Mouse (Mus musculus): ENCODE results near the gene Asap2. TPM values are rescaled to one million over a fixed set of nuclear protein-coding genes. Genes with fewer than 3 reads are reported as not detected.

Asap2 gene
- polyA plus RNA-seq, 1 experiment = 13.9 TPM

DNA sequence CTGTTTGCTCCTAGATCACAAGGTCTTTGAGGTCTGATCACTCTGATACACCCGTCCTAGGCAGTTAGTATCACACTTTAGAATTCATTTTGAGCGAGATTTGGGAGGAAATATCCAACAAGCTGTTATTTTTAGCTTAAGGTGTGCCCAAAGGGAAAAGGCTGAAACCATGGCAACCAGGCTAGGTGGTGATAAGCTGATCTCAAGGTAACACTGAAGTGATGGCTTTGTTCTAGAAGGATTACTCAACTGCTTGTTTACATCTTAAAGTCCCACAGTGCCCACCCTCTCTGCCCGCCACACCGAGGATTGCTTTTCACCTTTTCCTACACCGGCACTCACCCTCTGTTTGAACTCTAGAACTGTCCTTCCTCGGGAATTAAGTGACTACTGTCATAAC lies 299.4 kb downstream of the Asap2 start:
- no peak for TF ChIP-seq EP300 (IDR thresholded peaks at IDR 0.05; ENCODE audit: insufficient read depth, low read depth, low read length)
- no peak for TF ChIP-seq POLR2A (IDR thresholded peaks at IDR 0.05; ENCODE audit: insufficient read depth, low read length)
- Histone ChIP-seq H3K27ac (ENCODE audit: insufficient read depth, low read length) (no peak overlapping the region), H3K9me3 (replicated peaks; ENCODE audit: control insufficient read depth, insufficient read depth, low read length, poor library complexity, severe bottlenecking) (no peaks in the 10 kb centered on the region), H3K36me3 (ENCODE audit: control insufficient read depth, insufficient read depth, low read length, poor library complexity, severe bottlenecking) (peaks cover 36% of the 10 kb centered on the region), H3K9ac (ENCODE audit: low read depth, poor library complexity, severe bottlenecking) (no peak overlapping the region), H3K4me1 (ENCODE audit: control insufficient read depth, insufficient read depth, low read length) (no peaks in the 10 kb centered on the region), H3K4me3 (ENCODE audit: low read depth, low read length) (no peak overlapping the region), H3K27me3 (ENCODE audit: control insufficient read depth, insufficient read depth, low read length, poor library complexity, severe bottlenecking) (no peaks in the 10 kb centered on the region)

DNA sequence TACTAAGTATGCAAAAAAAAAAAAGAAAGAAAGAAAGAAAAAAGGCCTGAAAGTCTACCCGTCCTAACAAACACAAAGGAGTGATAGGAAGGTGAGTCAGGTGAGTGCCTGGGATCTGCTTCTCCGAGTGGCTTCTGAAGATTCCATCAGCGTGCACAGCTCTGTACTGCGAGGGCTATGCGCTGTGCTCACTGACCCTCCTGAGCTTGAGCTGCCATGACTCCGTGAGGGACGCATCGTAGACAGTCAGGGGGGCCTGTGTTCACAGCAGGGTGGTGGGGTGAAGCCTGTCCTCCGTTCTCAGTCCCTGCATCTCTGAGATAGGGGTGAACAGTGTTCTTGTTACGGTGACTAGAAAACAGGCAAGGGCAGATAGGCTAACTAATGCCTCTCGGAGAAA lies 308.6 kb downstream of the Asap2 start:
- peaks cover 50% of the 10 kb centered on the region for H3K36me3 ChIP-seq (ENCODE audit: control insufficient read depth, insufficient read depth, low read length, poor library complexity, severe bottlenecking)
- TF ChIP-seq CTCF (IDR thresholded peaks at IDR 0.05; ENCODE audit: low read depth, low read length) (no peak), EP300 (IDR thresholded peaks at IDR 0.05; ENCODE audit: insufficient read depth, low read depth, low read length) (no peak), POLR2A (IDR thresholded peaks at IDR 0.05; ENCODE audit: insufficient read depth, low read length) (no peak)

DNA sequence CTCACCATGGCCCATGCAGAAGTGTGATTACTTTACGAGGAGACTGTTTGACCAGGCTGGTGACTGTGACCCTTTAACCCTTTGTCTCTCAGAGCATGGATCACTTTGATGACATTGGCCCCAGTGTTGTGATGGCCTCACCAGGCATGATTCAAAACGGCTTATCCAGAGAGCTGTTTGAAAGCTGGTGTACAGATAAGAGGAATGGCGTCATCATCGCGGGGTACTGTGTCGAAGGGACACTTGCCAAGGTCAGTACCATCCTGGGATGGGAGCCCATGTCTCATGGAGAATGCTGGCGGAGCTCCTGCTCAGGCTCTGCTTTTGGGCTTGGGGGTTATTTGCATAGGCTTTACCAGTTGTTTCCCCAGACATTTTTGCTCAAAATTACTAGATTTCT lies 311.1 kb downstream of the Asap2 start:
- peaks cover 46% of the 10 kb centered on the region for H3K36me3 ChIP-seq (ENCODE audit: control insufficient read depth, insufficient read depth, low read length, poor library complexity, severe bottlenecking)
- no peak for TF ChIP-seq CTCF (IDR thresholded peaks at IDR 0.05; ENCODE audit: low read depth, low read length)
- TF ChIP-seq EP300 (IDR thresholded peaks at IDR 0.05; ENCODE audit: insufficient read depth, low read depth, low read length) = no peak
- no peak for TF ChIP-seq POLR2A (IDR thresholded peaks at IDR 0.05; ENCODE audit: insufficient read depth, low read length)
- H3K9ac ChIP-seq (ENCODE audit: low read depth, poor library complexity, severe bottlenecking) = no peak overlapping the region
- H3K27ac ChIP-seq (ENCODE audit: insufficient read depth, low read length) = no peak overlapping the region
- no peaks in the 10 kb centered on the region for H3K27me3 ChIP-seq (ENCODE audit: control insufficient read depth, insufficient read depth, low read length, poor library complexity, severe bottlenecking)
- H3K4me3 ChIP-seq (ENCODE audit: low read depth, low read length) = no peak overlapping the region
- H3K9me3 ChIP-seq (replicated peaks; ENCODE audit: control insufficient read depth, insufficient read depth, low read length, poor library complexity, severe bottlenecking) = no peaks in the 10 kb centered on the region
- H3K4me1 ChIP-seq (ENCODE audit: control insufficient read depth, insufficient read depth, low read length) = no peaks in the 10 kb centered on the region

More for the DNA sequence above, 308.6 kb downstream of the Asap2 start:
- no peaks in the 10 kb centered on the region for H3K4me1 ChIP-seq (ENCODE audit: control insufficient read depth, insufficient read depth, low read length)
- no peak overlapping the region for H3K9ac ChIP-seq (ENCODE audit: low read depth, poor library complexity, severe bottlenecking)
- H3K9me3 ChIP-seq (replicated peaks; ENCODE audit: control insufficient read depth, insufficient read depth, low read length, poor library complexity, severe bottlenecking) = no peaks in the 10 kb centered on the region
- no peaks in the 10 kb centered on the region for H3K27me3 ChIP-seq (ENCODE audit: control insufficient read depth, insufficient read depth, low read length, poor library complexity, severe bottlenecking)
- no peak overlapping the region for H3K4me3 ChIP-seq (ENCODE audit: low read depth, low read length)
- no peak overlapping the region for H3K27ac ChIP-seq (ENCODE audit: insufficient read depth, low read length)

DNA sequence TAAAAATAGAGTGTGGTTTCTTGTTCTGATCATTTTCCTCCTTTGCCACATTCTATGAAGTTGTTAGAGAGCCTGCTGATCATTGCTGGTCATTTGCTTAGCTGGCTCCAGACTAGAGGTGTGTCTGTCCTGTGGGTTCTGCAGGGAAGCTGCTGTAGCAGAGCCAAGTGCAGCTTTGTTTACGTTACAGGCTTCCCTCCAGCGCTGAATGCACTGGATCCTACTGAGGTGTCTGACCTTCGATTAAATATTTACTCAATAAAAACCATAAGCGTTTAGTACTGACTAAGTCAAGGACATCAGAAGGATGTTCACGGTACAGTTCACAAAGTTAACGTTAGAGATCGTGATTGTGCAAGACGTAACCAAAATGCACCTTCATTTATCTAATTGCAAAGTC lies 311.7 kb downstream of the Asap2 start:
- no peak overlapping the region for H3K9ac ChIP-seq (ENCODE audit: low read depth, poor library complexity, severe bottlenecking)
- no peaks in the 10 kb centered on the region for H3K4me1 ChIP-seq (ENCODE audit: control insufficient read depth, insufficient read depth, low read length)
- H3K36me3 ChIP-seq (ENCODE audit: control insufficient read depth, insufficient read depth, low read length, poor library complexity, severe bottlenecking) = peaks cover 44% of the 10 kb centered on the region
- no peak overlapping the region for H3K27ac ChIP-seq (ENCODE audit: insufficient read depth, low read length)
- H3K9me3 ChIP-seq (replicated peaks; ENCODE audit: control insufficient read depth, insufficient read depth, low read length, poor library complexity, severe bottlenecking) = no peaks in the 10 kb centered on the region
- H3K27me3 ChIP-seq (ENCODE audit: control insufficient read depth, insufficient read depth, low read length, poor library complexity, severe bottlenecking) = no peaks in the 10 kb centered on the region
- no peak for TF ChIP-seq POLR2A (IDR thresholded peaks at IDR 0.05; ENCODE audit: insufficient read depth, low read length)
- TF ChIP-seq CTCF (IDR thresholded peaks at IDR 0.05; ENCODE audit: low read depth, low read length) = no peak
- TF ChIP-seq EP300 (IDR thresholded peaks at IDR 0.05; ENCODE audit: insufficient read depth, low read depth, low read length) = no peak
- no peak overlapping the region for H3K4me3 ChIP-seq (ENCODE audit: low read depth, low read length)

DNA sequence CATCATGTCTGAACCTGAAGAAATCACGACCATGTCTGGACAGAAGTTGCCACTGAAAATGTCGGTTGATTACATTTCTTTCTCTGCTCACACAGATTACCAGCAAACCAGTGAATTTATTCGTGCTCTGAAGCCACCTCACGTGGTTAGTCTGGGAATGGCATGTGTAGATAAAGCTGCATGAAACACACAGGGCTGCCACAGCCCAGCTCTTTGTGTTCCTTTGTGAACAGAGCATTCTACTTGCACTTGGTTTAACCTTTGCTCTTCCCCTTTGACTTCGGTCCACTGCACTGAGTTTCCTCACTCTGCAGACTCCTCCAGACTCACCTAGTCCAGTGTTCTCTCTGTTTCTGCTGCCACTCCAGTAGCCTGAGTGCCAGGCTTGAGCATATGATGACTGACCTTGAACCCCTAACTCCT lies 312.1 kb downstream of the Asap2 start:
- no peaks in the 10 kb centered on the region for H3K27me3 ChIP-seq (ENCODE audit: control insufficient read depth, insufficient read depth, low read length, poor library complexity, severe bottlenecking)
- no peak for TF ChIP-seq CTCF (IDR thresholded peaks at IDR 0.05; ENCODE audit: low read depth, low read length)
- no peak for TF ChIP-seq EP300 (IDR thresholded peaks at IDR 0.05; ENCODE audit: insufficient read depth, low read depth, low read length)
- no peak for TF ChIP-seq POLR2A (IDR thresholded peaks at IDR 0.05; ENCODE audit: insufficient read depth, low read length)
- H3K36me3 ChIP-seq (ENCODE audit: control insufficient read depth, insufficient read depth, low read length, poor library complexity, severe bottlenecking) = peaks cover 45% of the 10 kb centered on the region
- no peak overlapping the region for H3K27ac ChIP-seq (ENCODE audit: insufficient read depth, low read length)
- H3K4me3 ChIP-seq (ENCODE audit: low read depth, low read length) = no peak overlapping the region
- no peak overlapping the region for H3K9ac ChIP-seq (ENCODE audit: low read depth, poor library complexity, severe bottlenecking)
- no peaks in the 10 kb centered on the region for H3K4me1 ChIP-seq (ENCODE audit: control insufficient read depth, insufficient read depth, low read length)
- H3K9me3 ChIP-seq (replicated peaks; ENCODE audit: control insufficient read depth, insufficient read depth, low read length, poor library complexity, severe bottlenecking) = no peaks in the 10 kb centered on the region

DNA sequence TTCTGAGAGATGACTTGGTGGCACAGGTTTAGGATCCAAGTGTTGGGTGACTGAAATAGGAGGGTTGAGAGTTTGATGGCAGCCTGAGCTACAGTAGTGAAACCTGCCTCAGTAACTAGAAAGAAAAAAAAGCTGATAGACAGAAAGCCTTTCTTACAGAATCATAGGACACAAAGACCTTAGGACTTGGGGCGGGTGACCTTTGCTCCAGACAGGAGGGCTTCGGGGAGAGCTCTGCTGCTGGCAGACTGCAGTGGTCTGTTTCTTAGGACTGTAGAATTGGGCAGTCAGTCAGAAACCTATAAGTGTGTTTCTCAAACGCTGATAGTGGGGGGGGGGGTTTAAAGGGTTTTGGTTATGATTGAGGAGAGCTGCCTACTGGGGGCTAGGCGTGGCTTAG lies 315.5 kb downstream of the Asap2 start:
- Histone ChIP-seq H3K27ac (ENCODE audit: insufficient read depth, low read length) (no peak overlapping the region), H3K4me1 (ENCODE audit: control insufficient read depth, insufficient read depth, low read length) (no peaks in the 10 kb centered on the region), H3K4me3 (ENCODE audit: low read depth, low read length) (no peak overlapping the region), H3K9ac (ENCODE audit: low read depth, poor library complexity, severe bottlenecking) (no peak overlapping the region), H3K36me3 (ENCODE audit: control insufficient read depth, insufficient read depth, low read length, poor library complexity, severe bottlenecking) (peaks cover 65% of the 10 kb centered on the region), H3K27me3 (ENCODE audit: control insufficient read depth, insufficient read depth, low read length, poor library complexity, severe bottlenecking) (no peaks in the 10 kb centered on the region), H3K9me3 (replicated peaks; ENCODE audit: control insufficient read depth, insufficient read depth, low read length, poor library complexity, severe bottlenecking) (no peaks in the 10 kb centered on the region)
- TF ChIP-seq EP300 (IDR thresholded peaks at IDR 0.05; ENCODE audit: insufficient read depth, low read depth, low read length) = no peak
- TF ChIP-seq POLR2A (IDR thresholded peaks at IDR 0.05; ENCODE audit: insufficient read depth, low read length) = no peak
- no peak for TF ChIP-seq CTCF (IDR thresholded peaks at IDR 0.05; ENCODE audit: low read depth, low read length)

Data from ES-Bruce4 (cell line).